Mouse (Mus musculus): Measurements from ENCODE around the gene Nfs1.

DNA sequence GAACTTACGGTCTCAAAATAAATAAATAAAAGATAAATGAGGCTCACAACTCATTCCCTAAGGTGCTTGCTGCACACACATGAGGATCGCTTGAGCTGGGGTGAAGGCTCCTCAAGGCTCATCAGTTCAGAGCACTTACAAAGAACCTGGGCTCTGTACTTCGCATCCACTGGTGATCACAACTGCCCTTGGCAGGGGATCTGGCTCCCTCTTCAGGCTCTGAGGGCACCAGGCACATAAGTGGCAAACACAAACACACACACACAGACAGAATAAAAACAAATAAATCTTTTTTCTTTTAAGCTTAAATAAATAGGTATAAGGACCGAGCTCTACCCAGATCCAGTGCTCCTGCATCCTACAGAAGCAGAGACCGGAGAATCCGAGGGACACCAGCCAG, 8.3 kb downstream of the Nfs1 start:
- no peak for TF ChIP-seq POLR2A (IDR thresholded peaks at IDR 0.05; ENCODE audit: borderline replicate concordance, control insufficient read depth, low read depth, low read length)
- TF ChIP-seq CTCF (IDR thresholded peaks at IDR 0.05; ENCODE audit: control insufficient read depth, insufficient read depth, low read length): peak; percentile 60
